Mouse (Mus musculus): ENCODE results near the gene Prkaa1.
"Not testable (repeated sequence)": the region's sequence is repeated elsewhere in the genome, so short reads cannot be mapped to it uniquely, and the experiment has no call there.

The Prkaa1 gene

GRCm38 (mm10) chr15:5129111-5129805 lies 14.4 kb upstream of the Prkaa1 start:
- DNase-seq (ENCODE audit: low spot score in 2 of 2): no peak

- DNase-seq (ENCODE audit: low spot score in 2 of 2): not testable (repeated sequence)
These were observed 12.6 kb upstream of the Prkaa1 start for GRCm38 (mm10) chr15:5130887-5131668.

- no peak for DNase-seq (ENCODE audit: low spot score in 2 of 2)
These were observed 10.4 kb upstream of the Prkaa1 start for GRCm38 (mm10) chr15:5133301-5133700.

- DNase-seq (ENCODE audit: low spot score in 2 of 2): no peak
These were observed 9.5 kb upstream of the Prkaa1 start for GRCm38 (mm10) chr15:5134179-5134578.

GRCm38 (mm10) chr15:5134945-5135483 lies 8.6 kb upstream of the Prkaa1 start:
- no peak for DNase-seq (ENCODE audit: low spot score in 2 of 2)

- no peak for DNase-seq (ENCODE audit: low spot score in 2 of 2)
These were observed 5.4 kb upstream of the Prkaa1 start for GRCm38 (mm10) chr15:5138021-5138856.

- no peak for DNase-seq (ENCODE audit: low spot score in 2 of 2)
These were observed 4.3 kb upstream of the Prkaa1 start for GRCm38 (mm10) chr15:5139366-5139765.

GRCm38 (mm10) chr15:5139863-5140262 lies 3.8 kb upstream of the Prkaa1 start:
- DNase-seq (ENCODE audit: low spot score in 2 of 2): no peak

GRCm38 (mm10) chr15:5140357-5140756 lies 3.3 kb upstream of the Prkaa1 start:
- no peak for DNase-seq (ENCODE audit: low spot score in 2 of 2)

- no peak for DNase-seq (ENCODE audit: low spot score in 2 of 2)
These were observed 1.6 kb upstream of the Prkaa1 start for GRCm38 (mm10) chr15:5142047-5142446.

- DNase-seq (ENCODE audit: low spot score in 2 of 2): no peak
These were observed 947 bp upstream of the Prkaa1 start for GRCm38 (mm10) chr15:5142714-5143113.

GRCm38 (mm10) chr15:5144021-5144778 lies 539 bp downstream of the Prkaa1 start:
- DNase-seq (ENCODE audit: low spot score in 2 of 2): peak in 1 of 2 experiments; percentile 58

GRCm38 (mm10) chr15:5145196-5145945 lies 1.7 kb downstream of the Prkaa1 start:
- no peak for DNase-seq (ENCODE audit: low spot score in 2 of 2)

- no peak for DNase-seq (ENCODE audit: low spot score in 2 of 2)
These were observed 5.5 kb downstream of the Prkaa1 start for GRCm38 (mm10) chr15:5149187-5149586.

GRCm38 (mm10) chr15:5152171-5152570 lies 8.5 kb downstream of the Prkaa1 start:
- DNase-seq (ENCODE audit: low spot score in 2 of 2): no peak

- no peak for DNase-seq (ENCODE audit: low spot score in 2 of 2)
These were observed 11.0 kb downstream of the Prkaa1 start for GRCm38 (mm10) chr15:5154621-5155020.

GRCm38 (mm10) chr15:5155093-5155492 lies 11.4 kb downstream of the Prkaa1 start:
- DNase-seq (ENCODE audit: low spot score in 2 of 2): no peak

GRCm38 (mm10) chr15:5156355-5156754 lies 12.7 kb downstream of the Prkaa1 start:
- DNase-seq (ENCODE audit: low spot score in 2 of 2): no peak

- DNase-seq (ENCODE audit: low spot score in 2 of 2): no peak
These were observed 13.7 kb downstream of the Prkaa1 start for GRCm38 (mm10) chr15:5157386-5157785.

- DNase-seq (ENCODE audit: low spot score in 2 of 2): no peak
These were observed 15.2 kb downstream of the Prkaa1 start for GRCm38 (mm10) chr15:5158827-5159226.
